Mouse (Mus musculus): ENCODE results near the gene Slc6a4.
"Not testable (repeated sequence)": the region's sequence is repeated elsewhere in the genome, so short reads cannot be mapped to it uniquely, and the experiment has no call there.

The Slc6a4 gene

GRCm38 (mm10) chr11:77061951-77062350 lies 63.5 kb downstream of the Slc6a4 start:
- DNase-seq (ENCODE audit: low read depth, low spot score): peak; percentile 63
- Histone ChIP-seq H3K27me3 (ENCODE audit: control insufficient read depth, insufficient read depth, low read length, poor library complexity, severe bottlenecking) (no peaks in the 10 kb centered on the region), H3K36me3 (ENCODE audit: control insufficient read depth, insufficient read depth, low read length, poor library complexity, severe bottlenecking) (no peaks in the 10 kb centered on the region)

- DNase-seq (ENCODE audit: low read depth, low spot score): no peak
- no peaks in the 10 kb centered on the region for H3K27me3 ChIP-seq (ENCODE audit: control insufficient read depth, insufficient read depth, low read length, poor library complexity, severe bottlenecking)
- no peaks in the 10 kb centered on the region for H3K36me3 ChIP-seq (ENCODE audit: control insufficient read depth, insufficient read depth, low read length, poor library complexity, severe bottlenecking)
Measured at GRCm38 (mm10) chr11:77063406-77063805, 65.0 kb downstream of the Slc6a4 start.

- no peak for DNase-seq (ENCODE audit: low read depth, low spot score)
- no peaks in the 10 kb centered on the region for H3K36me3 ChIP-seq (ENCODE audit: control insufficient read depth, insufficient read depth, low read length, poor library complexity, severe bottlenecking)
- H3K27me3 ChIP-seq (ENCODE audit: control insufficient read depth, insufficient read depth, low read length, poor library complexity, severe bottlenecking): no peaks in the 10 kb centered on the region
Measured at GRCm38 (mm10) chr11:77068825-77069224, 70.4 kb downstream of the Slc6a4 start.

- DNase-seq (ENCODE audit: low read depth, low spot score): peak; percentile 53
- H3K27me3 ChIP-seq (ENCODE audit: control insufficient read depth, insufficient read depth, low read length, poor library complexity, severe bottlenecking): no peaks in the 10 kb centered on the region
Measured at GRCm38 (mm10) chr11:77070721-77071120, 72.3 kb downstream of the Slc6a4 start.

GRCm38 (mm10) chr11:77077331-77077730 lies 78.9 kb downstream of the Slc6a4 start:
- H3K36me3 ChIP-seq (ENCODE audit: control insufficient read depth, insufficient read depth, low read length, poor library complexity, severe bottlenecking); DNase-seq (ENCODE audit: low read depth, low spot score); H3K27me3 ChIP-seq (ENCODE audit: control insufficient read depth, insufficient read depth, low read length, poor library complexity, severe bottlenecking): not testable (repeated sequence)

More at GRCm38 (mm10) chr11:77070721-77071120, 72.3 kb downstream of the Slc6a4 start:
- H3K36me3 ChIP-seq (ENCODE audit: control insufficient read depth, insufficient read depth, low read length, poor library complexity, severe bottlenecking): no peaks in the 10 kb centered on the region

GRCm38 (mm10) chr11:77077792-77078191 lies 79.4 kb downstream of the Slc6a4 start:
- DNase-seq (ENCODE audit: low read depth, low spot score): no peak
- Histone ChIP-seq H3K36me3 (ENCODE audit: control insufficient read depth, insufficient read depth, low read length, poor library complexity, severe bottlenecking) (no peaks in the 10 kb centered on the region; the same call in 1 of the 2 replicates), H3K27me3 (ENCODE audit: control insufficient read depth, insufficient read depth, low read length, poor library complexity, severe bottlenecking) (peaks cover 2% of the 10 kb centered on the region; the same call in 1 of the 2 replicates)

- DNase-seq (ENCODE audit: low read depth, low spot score): peak; percentile 95
- H3K27me3 ChIP-seq (ENCODE audit: control insufficient read depth, insufficient read depth, low read length, poor library complexity, severe bottlenecking): peaks cover 2% of the 10 kb centered on the region; the same call in 1 of the 2 replicates
- no peaks in the 10 kb centered on the region; the same call in 1 of the 2 replicates for H3K36me3 ChIP-seq (ENCODE audit: control insufficient read depth, insufficient read depth, low read length, poor library complexity, severe bottlenecking)
Measured at GRCm38 (mm10) chr11:77078273-77079134, 80.1 kb downstream of the Slc6a4 start, which contains the start of gene Nsrp1. Gene Nsrp1 (minus strand): TSS chr11:77078435.

GRCm38 (mm10) chr11:77079361-77079760 lies 81.0 kb downstream of the Slc6a4 start:
- DNase-seq (ENCODE audit: low read depth, low spot score): no peak
- H3K36me3 ChIP-seq (ENCODE audit: control insufficient read depth, insufficient read depth, low read length, poor library complexity, severe bottlenecking): no peaks in the 10 kb centered on the region; the same call in 1 of the 2 replicates
- H3K27me3 ChIP-seq (ENCODE audit: control insufficient read depth, insufficient read depth, low read length, poor library complexity, severe bottlenecking): peaks cover 2% of the 10 kb centered on the region; the same call in 1 of the 2 replicates
